ENCODE assay signal across 9 mouse cellular contexts in genomic region chr4:59819054-59819472, GRCm38 (mm10). TPM values are rescaled to one million over a fixed set of nuclear protein-coding genes. Genes with fewer than 3 reads are reported as not detected.
A peak's percentile ranks its signal among the peaks of the same experiment; 100 is the strongest.
DNase-seq lines count a peak whose midpoint lies in the region; ATAC-seq lines count a peak whose summit lies in the region.
"Had no signal": no experiment of that assay in that cellular context is flagged by ENCODE, and none has a peak within 500 bp of the region (broad histone marks: within the 10 kb centered on the region; RNA-seq: fewer than 3 reads in every experiment).

No protein-coding gene starts in this region.

- H3K4me1 ChIP-seq in heart, embryonic 16.5 days (ENCODE audit: control insufficient read depth, insufficient read depth, low read length): peaks cover 61% of the 10 kb centered on the region
- 0 out of 2 replicates have a peak, but pooled peaks cover 8% of the 10 kb centered on the region for H3K4me1 ChIP-seq in hindbrain, embryonic 14.5 days (replicated peaks; ENCODE audit: control insufficient read depth, insufficient read depth, low read length)
- H3K4me1 ChIP-seq in midbrain, embryonic 15.5 days: peaks cover 13% of the 10 kb centered on the region; the same call in 1 of the 2 replicates

- H3K36me3 ChIP-seq in heart, embryonic 16.5 days (ENCODE audit: control insufficient read depth, insufficient read depth): no peaks in the 10 kb centered on the region
- H3K36me3 ChIP-seq in hindbrain, embryonic 14.5 days (replicated peaks; ENCODE audit: control insufficient read depth, insufficient read depth): no peaks in the 10 kb centered on the region
- no peaks in the 10 kb centered on the region for H3K36me3 ChIP-seq in midbrain, embryonic 15.5 days (replicated peaks)
- H3K36me3 ChIP-seq: embryonic facial prominence, embryonic 12.5 days had no signal

- no peak for DNase-seq in heart, adult 9 months (ENCODE audit: low spot score in 2 of 2)
- DNase-seq in cerebellum, adult 9-10 months: peak; percentile 72
- no peak for DNase-seq in hindbrain, embryonic 14.5 days (ENCODE audit: low spot score)
- DNase-seq in natural killer cell, adult 2 months (ENCODE audit: low spot score in 2 of 2): no peak
- no peak for DNase-seq in urinary bladder, adult 2 months (ENCODE audit: low spot score)
- DNase-seq in adrenal gland, postnatal 10 days: no peak

- 51% methylated on average over 7 of the region's 7 CpGs for WGBS in heart, embryonic 16.5 days
- 35% methylated on average over 7 of the region's 7 CpGs for WGBS in hindbrain, embryonic 14.5 days
- 60% methylated on average over 7 of the region's 7 CpGs for WGBS in midbrain, embryonic 15.5 days

- H3K4me2 ChIP-seq in heart, embryonic 16.5 days (ENCODE audit: low read depth, low read length): peak overlapping the region; percentile 33
- H3K4me2 ChIP-seq in hindbrain, embryonic 14.5 days (replicated peaks): no peak overlapping the region; the same call in 1 of the 2 replicates
- H3K4me2 ChIP-seq in midbrain, embryonic 15.5 days: no peak overlapping the region
- H3K4me2 ChIP-seq: embryonic facial prominence, embryonic 12.5 days had no signal

- no peaks in the 10 kb centered on the region for H3K9me3 ChIP-seq in heart, embryonic 16.5 days (replicated peaks; ENCODE audit: control insufficient read depth, low read length)
- H3K9me3 ChIP-seq in hindbrain, embryonic 14.5 days (ENCODE audit: control insufficient read depth, low read length): no peaks in the 10 kb centered on the region
- no peaks in the 10 kb centered on the region for H3K9me3 ChIP-seq in midbrain, embryonic 15.5 days
- H3K9me3 ChIP-seq: embryonic facial prominence, embryonic 12.5 days had no signal

- peak overlapping the region; percentile 77 for H3K27ac ChIP-seq in heart, embryonic 16.5 days (ENCODE audit: low read length)
- H3K27ac ChIP-seq in hindbrain, embryonic 14.5 days: peak overlapping the region; percentile 26
- H3K27ac ChIP-seq in midbrain, embryonic 15.5 days: no peak overlapping the region
- H3K27ac ChIP-seq: embryonic facial prominence, embryonic 12.5 days had no signal

- no peak overlapping the region for H3K4me3 ChIP-seq in heart, embryonic 16.5 days (ENCODE audit: low read length)
- H3K4me3 ChIP-seq in hindbrain, embryonic 14.5 days (replicated peaks; ENCODE audit: low read length): no peak overlapping the region
- H3K4me3 ChIP-seq in midbrain, embryonic 15.5 days: no peak overlapping the region
- H3K4me3 ChIP-seq: embryonic facial prominence, embryonic 12.5 days had no signal

- ATAC-seq in heart, embryonic 16.5 days (replicated peaks; ENCODE audit: extremely low read depth, insufficient read depth, low FRiP score): peak; percentile 29; the same call in 1 of the 2 replicates
- ATAC-seq in hindbrain, embryonic 14.5 days (ENCODE audit: low FRiP score): peak; percentile 49; the same call in 1 of the 2 replicates
- peak; percentile 19 for ATAC-seq in midbrain, embryonic 15.5 days (replicated peaks)

- no peaks in the 10 kb centered on the region for H3K27me3 ChIP-seq in heart, embryonic 16.5 days (ENCODE audit: control insufficient read depth, insufficient read depth, low read length)
- H3K27me3 ChIP-seq in hindbrain, embryonic 14.5 days (ENCODE audit: control insufficient read depth, insufficient read depth, low read length): no peaks in the 10 kb centered on the region
- H3K27me3 ChIP-seq in midbrain, embryonic 15.5 days (replicated peaks): no peaks in the 10 kb centered on the region
- H3K27me3 ChIP-seq: embryonic facial prominence, embryonic 12.5 days had no signal

- H3K9ac ChIP-seq in heart, embryonic 16.5 days (ENCODE audit: low read length): peak overlapping the region; percentile 28; the same call in 1 of the 2 replicates
- no peak overlapping the region for H3K9ac ChIP-seq in hindbrain, embryonic 14.5 days
- H3K9ac ChIP-seq in midbrain, embryonic 15.5 days: no peak overlapping the region
- H3K9ac ChIP-seq: embryonic facial prominence, embryonic 12.5 days had no signal

RNA-seq across cellular contexts. Expression of gene Snx30, which starts 13.4 kb away (rescaled TPM):
- polyA plus RNA-seq in heart, embryonic 16.5 days (2015; fragmentation: Nextera tagmentation; extraction: Ambion mirVana): 7.0 and 8.0 TPM in 2 replicates
- polyA plus RNA-seq in hindbrain, embryonic 14.5 days (2014; fragmentation: Nextera tagmentation; extraction: Ambion mirVana): 21.9 and 29.2 TPM in 2 replicates
- 20.5 and 22.4 TPM in 2 replicates for polyA plus RNA-seq in midbrain, embryonic 15.5 days (2015; fragmentation: Nextera tagmentation; extraction: Ambion mirVana)
- 6.7 and 6.8 TPM in 2 replicates for polyA plus RNA-seq in urinary bladder, adult 2 months (2012; rRNA removed)
- total RNA-seq in adrenal gland, postnatal 10 days (2021): 1 to 10 TPM; 8.0 to 8.9 TPM

RNA-seq across cellular contexts. Expression of gene Inip, which starts 17.7 kb away (rescaled TPM):
- 39.8 and 44.0 TPM in 2 replicates for polyA plus RNA-seq in heart, embryonic 16.5 days (2015; fragmentation: Nextera tagmentation; extraction: Ambion mirVana)
- polyA plus RNA-seq in hindbrain, embryonic 14.5 days (2014; fragmentation: Nextera tagmentation; extraction: Ambion mirVana): 52.2 and 52.7 TPM in 2 replicates
- 55.4 and 61.4 TPM in 2 replicates for polyA plus RNA-seq in midbrain, embryonic 15.5 days (2015; fragmentation: Nextera tagmentation; extraction: Ambion mirVana)
- 18.3 and 21.9 TPM in 2 replicates for polyA plus RNA-seq in urinary bladder, adult 2 months (2012; rRNA removed)
- total RNA-seq in adrenal gland, postnatal 10 days (2021): 10 to 100 TPM; 12.6 to 18.3 TPM
